Mouse (Mus musculus) monocyte, adult 2 months (primary cell): Measurements from ENCODE around the gene Ambp.
A peak's percentile ranks its signal among the peaks of the same experiment; 100 is the strongest.

Source experiments
- DNase-seq, 2 experiments: peaks; one replicate each; pipeline ENCODE4 v3.0.0; 2022; ENCODE audit warnings: low spot score in 2 of 2, low read depth in 1 of 2

Ambp gene

DNA sequence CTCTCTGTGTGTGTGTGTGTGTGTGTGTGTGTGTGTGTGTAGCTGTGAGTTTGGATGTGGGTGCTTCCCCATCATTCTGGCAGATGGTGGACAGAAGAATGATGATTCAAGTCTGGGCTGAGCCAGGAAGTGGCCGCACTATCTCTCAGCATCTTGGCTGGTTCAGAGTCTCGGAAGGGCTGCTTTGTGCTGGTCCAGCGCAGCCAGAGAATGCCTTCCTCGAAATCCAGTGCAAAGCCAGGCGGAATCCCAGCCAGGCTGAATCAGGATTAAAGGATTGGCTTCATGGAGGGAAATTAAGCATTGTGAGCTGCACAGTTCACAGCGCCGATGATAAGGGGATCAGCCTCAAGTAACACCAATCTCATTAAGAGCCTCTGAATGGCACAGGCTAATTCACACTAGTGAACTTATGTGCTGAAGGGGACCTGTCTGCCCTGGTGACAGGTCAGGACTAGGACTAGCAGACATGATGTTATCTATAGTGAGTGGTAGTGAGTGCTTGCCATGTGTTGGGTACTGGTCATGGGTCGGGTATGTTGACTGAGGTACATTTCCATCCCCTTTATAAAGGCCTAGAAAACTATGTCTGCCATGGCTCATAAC is 29.6 kb downstream of the Ambp start:
- DNase-seq = no peak

GRCm38 (mm10) chr4:63118639-63119437 is 35.8 kb downstream of the Ambp start:
- peak in 1 of 2 experiments; percentile 27 for DNase-seq

DNA sequence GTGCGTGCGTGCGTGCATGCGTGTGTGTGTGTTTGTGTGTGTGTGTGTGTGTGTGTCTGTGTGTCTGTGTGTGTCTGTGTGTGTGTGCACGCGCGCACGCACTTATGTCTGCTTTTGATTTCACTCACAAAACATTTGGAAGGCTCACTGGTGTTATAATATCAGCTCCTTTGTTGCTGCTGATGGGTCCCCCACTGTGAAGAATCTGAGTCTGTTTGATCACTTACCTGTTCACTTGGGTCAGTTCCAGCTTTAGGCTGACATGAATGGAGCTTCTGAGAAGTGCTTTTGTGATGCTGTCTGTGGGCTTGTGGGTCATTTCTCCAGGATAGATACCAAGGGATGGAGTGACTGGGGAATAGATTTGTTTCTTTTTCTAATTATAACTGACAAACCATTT is 48.9 kb downstream of the Ambp start:
- DNase-seq = no peak

GRCm38 (mm10) chr4:63102025-63102424 is 52.6 kb downstream of the Ambp start:
- no peak for DNase-seq

DNA sequence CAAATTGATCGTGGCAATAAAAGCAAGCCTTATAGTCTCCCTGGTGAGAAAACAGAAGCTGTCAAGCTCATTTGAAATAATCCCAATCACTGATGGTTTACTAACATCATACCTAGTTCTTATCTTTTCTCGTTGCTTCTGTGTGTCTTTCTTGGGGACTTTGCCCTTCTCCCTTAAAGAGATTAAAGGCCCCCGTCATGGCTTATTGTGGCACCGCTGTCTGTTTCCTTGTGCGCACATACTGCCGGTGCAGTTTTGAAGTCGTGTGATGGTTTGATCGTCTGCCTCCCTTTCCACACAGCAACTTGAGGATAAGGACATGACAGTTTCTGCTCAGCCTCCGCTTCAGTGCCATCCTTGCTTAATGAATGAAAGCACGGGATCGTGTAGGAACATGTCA is 54.1 kb downstream of the Ambp start:
- DNase-seq = no peak

DNA sequence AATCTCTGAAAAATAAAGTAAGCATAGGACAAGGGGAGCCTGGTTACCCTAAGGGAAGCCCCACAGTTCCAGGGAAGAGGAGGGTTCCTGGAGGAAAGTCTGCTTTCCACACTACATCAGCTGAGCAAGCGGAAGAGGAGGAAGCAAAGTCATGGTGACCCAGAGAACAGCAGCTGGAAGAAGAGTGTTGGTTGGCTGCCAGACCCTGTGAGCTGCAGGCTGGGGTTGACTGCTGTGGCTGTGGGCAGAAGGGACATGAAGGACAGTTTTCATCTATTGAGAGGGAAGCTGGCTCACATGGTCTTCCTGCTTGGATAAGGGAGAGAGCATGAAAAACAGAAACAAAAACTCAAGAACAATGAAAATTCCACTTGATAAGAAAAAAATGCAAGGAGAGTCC is 57.0 kb downstream of the Ambp start:
- DNase-seq = no peak
